Mouse (Mus musculus) hindbrain, embryonic 12.5 days (tissue): ENCODE data around the gene Ankfn1. TPM values are rescaled to one million over a fixed set of nuclear protein-coding genes. Genes with fewer than 3 reads are reported as not detected.

Source experiments
- ATAC-seq: fragments of 200-750 bp; cut with Nextera tagmentation; 2 replicates; pipeline ENCODE4 v1.8.0; 2017; ENCODE audit warnings: moderate TSS enrichment; ENCODE audit not compliant: low FRiP score
- H3K27ac ChIP-seq: fragments of 300-500 bp; sonication (generic); 2 replicates; pipeline ENCODE4 v1.5.1; 2016; ENCODE audit warnings: mild to moderate bottlenecking
- H3K27me3 ChIP-seq: fragments of 300-500 bp; sonication (generic); 2 replicates; pipeline ENCODE4 v1.6.1; 2016; ENCODE audit warnings: mild to moderate bottlenecking
- H3K36me3 ChIP-seq: fragments of 300-500 bp; sonication (generic); 2 replicates; pipeline ENCODE4 v1.6.1; 2016; ENCODE audit warnings: mild to moderate bottlenecking
- H3K4me1 ChIP-seq: fragments of 300-500 bp; sonication (generic); 2 replicates; pipeline ENCODE4 v1.6.1; 2016
- H3K4me2 ChIP-seq: fragments of 300-500 bp; sonication (generic); replicated peaks from 2 replicates; pipeline ENCODE4 v1.6.1; 2016; ENCODE audit warnings: mild to moderate bottlenecking
- H3K4me3 ChIP-seq: fragments of 300-500 bp; sonication (generic); 2 replicates; pipeline ENCODE4 v1.5.1; 2016; ENCODE audit warnings: mild to moderate bottlenecking
- H3K9ac ChIP-seq: fragments of 300-500 bp; sonication (generic); 2 replicates; pipeline ENCODE4 v1.6.1; 2016; ENCODE audit warnings: mild to moderate bottlenecking, moderate library complexity
- H3K9me3 ChIP-seq: fragments of 300-500 bp; sonication (generic); replicated peaks from 2 replicates; pipeline ENCODE4 v1.6.1; 2016; ENCODE audit warnings: mild to moderate bottlenecking
- WGBS: fragments of 180-500 bp; shearing (Covaris S2); methylation state at CpG from one replicate; pipeline ENCODE4 v1.1.7; 2016; 5-methylcytosine and 5-hydroxymethylcytosine counted together
- polyA plus RNA-seq: library from polyadenylated mRNA; unstranded; fragments of >200 nt; fragmentation: Nextera tagmentation; extraction: Ambion mirVana; gene quantifications from 2 replicates; pipeline ENCODE4 v1.2.1, GENCODE M21; 2016

Ankfn1 gene
- polyA plus RNA-seq, 1 experiment from 2014 or later, result 2.4 TPM

- Histone ChIP-seq H3K9ac (no peak overlapping the region), H3K4me2 (no peak overlapping the region), H3K27ac (no peak overlapping the region), H3K4me1 (no peaks in the 10 kb centered on the region), H3K36me3 (no peaks in the 10 kb centered on the region), H3K9me3 (no peaks in the 10 kb centered on the region), H3K27me3 (no peaks in the 10 kb centered on the region), H3K4me3 (no peak overlapping the region)
- no peak for ATAC-seq
- 78% methylated on average over 3 of the region's 3 CpGs for WGBS
Observed at GRCm38 (mm10) chr11:89550921-89551320, 226.5 kb downstream of the Ankfn1 start.

- Histone ChIP-seq H3K4me1 (peaks cover 12% of the 10 kb centered on the region; the same call in 1 of the 2 replicates), H3K27ac (no peak overlapping the region), H3K36me3 (no peaks in the 10 kb centered on the region), H3K27me3 (no peaks in the 10 kb centered on the region), H3K4me3 (no peak overlapping the region), H3K9ac (no peak overlapping the region), H3K4me2 (no peak overlapping the region), H3K9me3 (no peaks in the 10 kb centered on the region)
- no peak for ATAC-seq
- WGBS, result 47% methylated on average over 4 of the region's 4 CpGs
Observed at GRCm38 (mm10) chr11:89548786-89549185, 228.7 kb downstream of the Ankfn1 start.

- no peak overlapping the region; the same call in 1 of the 2 replicates for H3K27ac ChIP-seq
- H3K9ac ChIP-seq, result no peak overlapping the region
- H3K9me3 ChIP-seq, result peaks cover 6% of the 10 kb centered on the region
- peaks cover 12% of the 10 kb centered on the region; the same call in 1 of the 2 replicates for H3K4me1 ChIP-seq
- no peaks in the 10 kb centered on the region for H3K27me3 ChIP-seq
- no peak overlapping the region for H3K4me3 ChIP-seq
- no peaks in the 10 kb centered on the region for H3K36me3 ChIP-seq
- WGBS, result 43% methylated on average over 7 of the region's 7 CpGs
- ATAC-seq, result 0 out of 2 replicates have a peak, but pooled peaks have one; percentile 32
- H3K4me2 ChIP-seq, result no peak overlapping the region
Observed at GRCm38 (mm10) chr11:89546164-89546563, 231.3 kb downstream of the Ankfn1 start.

GRCm38 (mm10) chr11:89544856-89545817 lies 232.3 kb downstream of the Ankfn1 start:
- H3K27me3 ChIP-seq, result no peaks in the 10 kb centered on the region
- peak overlapping the region; percentile 48; the same call in 1 of the 2 replicates for H3K27ac ChIP-seq
- peak overlapping the region; percentile 21 for H3K4me3 ChIP-seq
- H3K9me3 ChIP-seq, result peaks cover 6% of the 10 kb centered on the region
- H3K4me1 ChIP-seq, result peaks cover 12% of the 10 kb centered on the region; the same call in 1 of the 2 replicates
- WGBS, result 4% methylated on average over 29 of the region's 29 CpGs
- no peaks in the 10 kb centered on the region for H3K36me3 ChIP-seq
- ATAC-seq, result peak; percentile 38; the same call in 1 of the 2 replicates
- peak overlapping the region; percentile 46 for H3K4me2 ChIP-seq
- no peak overlapping the region for H3K9ac ChIP-seq

- no peak overlapping the region for H3K9ac ChIP-seq
- ATAC-seq, result no peak
- H3K4me3 ChIP-seq, result no peak overlapping the region
- H3K27ac ChIP-seq, result no peak overlapping the region
- H3K4me2 ChIP-seq, result no peak overlapping the region
- H3K9me3 ChIP-seq, result peaks cover 5% of the 10 kb centered on the region
- 80% methylated on average over 8 of the region's 8 CpGs for whole genome bisulfite sequencing
- no peaks in the 10 kb centered on the region; the same call in 1 of the 2 replicates for H3K4me1 ChIP-seq
- no peaks in the 10 kb centered on the region for H3K36me3 ChIP-seq
- H3K27me3 ChIP-seq, result no peaks in the 10 kb centered on the region; the same call in 1 of the 2 replicates
Observed at GRCm38 (mm10) chr11:89538376-89538775, 239.1 kb downstream of the Ankfn1 start.

- Histone ChIP-seq H3K36me3 (no peaks in the 10 kb centered on the region), H3K27ac (no peak overlapping the region), H3K4me2 (no peak overlapping the region), H3K9me3 (no peaks in the 10 kb centered on the region), H3K27me3 (no peaks in the 10 kb centered on the region), H3K9ac (no peak overlapping the region), H3K4me1 (no peaks in the 10 kb centered on the region), H3K4me3 (no peak overlapping the region)
- ATAC-seq, result no peak
- 61% methylated on average over 4 of the region's 4 CpGs for WGBS
Observed at GRCm38 (mm10) chr11:89527800-89528430, 249.5 kb downstream of the Ankfn1 start.

- no peak overlapping the region for H3K27ac ChIP-seq
- no peaks in the 10 kb centered on the region for H3K9me3 ChIP-seq
- H3K9ac ChIP-seq, result no peak overlapping the region
- no peak overlapping the region for H3K4me3 ChIP-seq
- peaks cover 8% of the 10 kb centered on the region for H3K4me1 ChIP-seq
- no peaks in the 10 kb centered on the region for H3K36me3 ChIP-seq
- WGBS, result 56% methylated on average over 9 of the region's 9 CpGs
- no peaks in the 10 kb centered on the region for H3K27me3 ChIP-seq
- H3K4me2 ChIP-seq, result peak overlapping the region; percentile 15; the same call in 1 of the 2 replicates
- no peak for ATAC-seq
Observed at GRCm38 (mm10) chr11:89515501-89515901, 262.0 kb downstream of the Ankfn1 start.

- no peak overlapping the region for H3K4me2 ChIP-seq
- no peak overlapping the region for H3K27ac ChIP-seq
- H3K9me3 ChIP-seq, result no peaks in the 10 kb centered on the region
- H3K9ac ChIP-seq, result no peak overlapping the region
- H3K4me1 ChIP-seq, result peaks cover 23% of the 10 kb centered on the region
- no peaks in the 10 kb centered on the region for H3K36me3 ChIP-seq
- H3K4me3 ChIP-seq, result no peak overlapping the region
- no peaks in the 10 kb centered on the region for H3K27me3 ChIP-seq
- ATAC-seq, result no peak
- 17% methylated on average over 11 of the region's 11 CpGs for WGBS
Observed at GRCm38 (mm10) chr11:89508675-89509324, 268.7 kb downstream of the Ankfn1 start.

- no peak overlapping the region for H3K9ac ChIP-seq
- H3K4me3 ChIP-seq, result no peak overlapping the region
- peak overlapping the region; percentile 44; the same call in 1 of the 2 replicates for H3K27ac ChIP-seq
- no peaks in the 10 kb centered on the region for H3K36me3 ChIP-seq
- ATAC-seq, result peak; percentile 80
- peaks cover 3% of the 10 kb centered on the region; the same call in 1 of the 2 replicates for H3K27me3 ChIP-seq
- WGBS, result 51% methylated on average over 11 of the region's 11 CpGs
- H3K4me1 ChIP-seq, result peaks cover 26% of the 10 kb centered on the region
- H3K4me2 ChIP-seq, result no peak overlapping the region
- no peaks in the 10 kb centered on the region for H3K9me3 ChIP-seq
Observed at GRCm38 (mm10) chr11:89506595-89507245, 270.7 kb downstream of the Ankfn1 start.

GRCm38 (mm10) chr11:89505046-89505445 lies 272.4 kb downstream of the Ankfn1 start:
- Histone ChIP-seq H3K27me3 (peaks cover 3% of the 10 kb centered on the region; the same call in 1 of the 2 replicates), H3K9me3 (no peaks in the 10 kb centered on the region), H3K4me2 (no peak overlapping the region), H3K27ac (no peak overlapping the region), H3K4me1 (peaks cover 26% of the 10 kb centered on the region), H3K9ac (no peak overlapping the region), H3K36me3 (no peaks in the 10 kb centered on the region), H3K4me3 (no peak overlapping the region)
- ATAC-seq, result no peak
- WGBS, result 78% methylated on average over 7 of the region's 7 CpGs

- no peaks in the 10 kb centered on the region for H3K36me3 ChIP-seq
- H3K9ac ChIP-seq, result no peak overlapping the region
- peaks cover 3% of the 10 kb centered on the region; the same call in 1 of the 2 replicates for H3K27me3 ChIP-seq
- H3K4me1 ChIP-seq, result peaks cover 10% of the 10 kb centered on the region
- 62% methylated on average over 7 of the region's 7 CpGs for WGBS
- ATAC-seq, result no peak
- H3K4me2 ChIP-seq, result no peak overlapping the region
- no peaks in the 10 kb centered on the region for H3K9me3 ChIP-seq
- H3K4me3 ChIP-seq, result no peak overlapping the region
- no peak overlapping the region for H3K27ac ChIP-seq
Observed at GRCm38 (mm10) chr11:89501796-89502195, 275.7 kb downstream of the Ankfn1 start.
